Mouse (Mus musculus): ENCODE measurements around the gene Gstt1.

DNA sequence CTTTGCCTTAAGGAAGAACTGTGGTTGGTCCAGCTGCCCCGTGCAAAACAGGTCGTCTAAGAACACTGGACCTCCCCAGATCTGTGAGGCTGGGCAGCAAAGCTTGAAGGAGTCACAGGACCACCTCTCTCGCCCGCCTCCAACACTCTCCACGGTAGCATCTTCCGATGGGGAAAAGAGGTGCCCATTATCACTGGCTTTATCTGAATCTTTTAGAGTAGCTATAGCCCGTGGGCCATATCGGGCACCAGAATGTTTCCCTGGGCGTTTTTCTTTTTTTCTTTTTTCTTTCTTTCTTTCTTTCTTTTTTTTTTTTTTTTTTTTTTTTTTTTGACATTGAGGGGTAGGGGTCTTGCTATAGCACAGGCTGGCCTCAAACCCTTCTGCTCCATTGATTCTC, 36.3 kb upstream of the Gstt1 start:
- TF ChIP-seq CTCF (IDR thresholded peaks at IDR 0.05; ENCODE audit: extremely low read depth, insufficient read depth, low read length) = no peak
- no peak for TF ChIP-seq POLR2A (IDR thresholded peaks at IDR 0.05; ENCODE audit: extremely low read depth, insufficient read depth, low read length)
